Mouse (Mus musculus): Measurements from ENCODE around the gene Lum. TPM values are rescaled to one million over a fixed set of nuclear protein-coding genes. Genes with fewer than 3 reads are reported as not detected.

Gene Lum
- polyA plus RNA-seq, 1 experiment from 2014 or later: 15.4 TPM

DNA sequence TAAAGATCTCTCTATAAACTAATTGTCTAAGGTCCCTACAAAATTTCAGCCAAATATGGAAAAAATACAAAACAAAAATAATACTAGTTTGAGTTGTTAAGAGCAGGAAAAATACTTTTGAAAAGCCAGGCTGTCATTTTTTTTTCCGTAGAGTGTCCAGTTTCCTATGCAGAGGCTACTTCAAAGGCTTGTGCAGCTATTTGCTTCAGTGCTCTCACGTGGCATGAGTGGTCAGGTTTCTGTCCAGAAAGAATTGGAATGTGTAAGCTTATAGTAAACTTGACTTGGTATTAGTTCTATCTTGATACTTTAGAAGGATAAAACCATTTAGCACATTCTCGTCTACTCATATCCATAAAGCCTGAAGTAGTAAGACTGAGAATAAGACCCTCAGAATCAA, 26.8 kb downstream of the Lum start:
- H3K4me1 ChIP-seq: no peaks in the 10 kb centered on the region
- H3K9ac ChIP-seq: no peak overlapping the region
- no peaks in the 10 kb centered on the region for H3K27me3 ChIP-seq (replicated peaks)
- no peak for ATAC-seq (replicated peaks)
- H3K36me3 ChIP-seq (replicated peaks): no peaks in the 10 kb centered on the region
- 69% methylated on average over 3 of the region's 3 CpGs for WGBS
- no peak overlapping the region for H3K4me2 ChIP-seq
- H3K4me3 ChIP-seq: no peak overlapping the region
- no peaks in the 10 kb centered on the region for H3K9me3 ChIP-seq
- no peak overlapping the region for H3K27ac ChIP-seq

DNA sequence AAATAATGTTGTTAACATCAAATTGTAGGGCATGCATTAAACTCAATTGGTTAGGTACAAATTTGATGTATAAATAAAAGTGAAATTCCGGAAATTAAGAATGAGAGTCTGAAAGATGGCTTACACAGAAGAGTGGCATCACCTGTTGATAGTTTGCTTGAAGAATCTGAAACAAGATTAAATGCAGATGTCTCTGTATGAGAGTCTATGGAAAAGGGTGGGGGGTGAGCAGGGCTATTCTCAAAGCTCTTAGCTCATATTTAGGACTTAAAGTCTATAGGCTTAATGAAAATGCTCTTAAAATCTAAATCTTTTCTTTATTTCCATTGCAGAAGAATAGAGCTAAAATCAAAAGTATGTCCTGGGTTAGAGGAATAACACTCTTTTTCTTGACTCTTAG, 30.8 kb downstream of the Lum start:
- WGBS: 79% methylated on average over 1 of the region's 1 CpGs

DNA sequence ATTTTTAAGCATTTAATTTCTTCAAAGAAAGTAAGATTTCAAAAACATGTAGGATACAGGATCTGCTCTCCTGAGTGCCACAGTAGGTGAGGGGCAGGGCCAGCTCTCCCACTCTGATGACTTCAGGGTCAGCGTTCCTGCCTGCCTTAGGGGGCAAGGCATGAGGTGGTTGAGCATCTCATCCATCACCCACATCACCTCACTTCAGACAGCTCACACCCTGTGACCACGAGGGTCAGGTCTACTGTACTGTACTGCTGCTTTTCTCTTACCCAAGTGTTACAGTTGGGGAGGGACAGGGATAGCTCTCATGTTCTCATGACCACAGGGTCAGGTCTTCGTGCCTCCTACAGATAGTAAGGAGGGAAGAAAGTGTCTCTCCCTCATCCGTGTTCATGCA, 36.8 kb downstream of the Lum start:
- Histone ChIP-seq H3K36me3 (replicated peaks) (no peaks in the 10 kb centered on the region), H3K9me3 (no peaks in the 10 kb centered on the region), H3K4me1 (no peaks in the 10 kb centered on the region), H3K9ac (no peak overlapping the region), H3K4me3 (no peak overlapping the region), H3K27me3 (replicated peaks) (no peaks in the 10 kb centered on the region), H3K27ac (no peak overlapping the region), H3K4me2 (no peak overlapping the region)
- WGBS: 90% methylated on average over 4 of the region's 4 CpGs
- ATAC-seq (replicated peaks): no peak

More for the DNA sequence above, 30.8 kb downstream of the Lum start:
- Histone ChIP-seq H3K4me2 (no peak overlapping the region), H3K9me3 (no peaks in the 10 kb centered on the region), H3K27ac (no peak overlapping the region), H3K27me3 (replicated peaks) (no peaks in the 10 kb centered on the region), H3K4me3 (no peak overlapping the region), H3K36me3 (replicated peaks) (no peaks in the 10 kb centered on the region), H3K9ac (no peak overlapping the region), H3K4me1 (no peaks in the 10 kb centered on the region)
- ATAC-seq (replicated peaks): no peak

DNA sequence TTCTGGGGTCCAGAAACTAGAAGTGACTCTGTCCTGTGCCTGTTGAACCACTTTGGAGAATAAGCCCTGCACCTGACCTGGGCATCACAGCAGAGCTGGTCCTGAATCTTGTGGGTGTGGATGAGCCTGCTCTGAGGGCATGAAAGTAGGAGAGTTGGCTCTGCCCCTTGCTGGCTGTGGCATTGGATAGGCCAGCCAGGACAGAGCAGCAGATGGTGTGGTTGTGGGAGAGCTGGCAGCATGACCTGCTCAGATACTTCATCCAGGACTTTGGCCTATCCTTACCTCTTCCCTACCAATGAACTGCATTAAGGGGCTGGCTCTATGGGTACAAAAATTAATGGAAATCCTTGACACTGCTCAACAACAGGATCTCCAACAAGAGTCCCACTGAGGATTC, 38.3 kb downstream of the Lum start:
- H3K4me1 ChIP-seq: no peaks in the 10 kb centered on the region
- H3K4me3 ChIP-seq: no peak overlapping the region
- H3K9me3 ChIP-seq: no peaks in the 10 kb centered on the region
- H3K9ac ChIP-seq: no peak overlapping the region
- no peak for ATAC-seq (replicated peaks)
- H3K27me3 ChIP-seq (replicated peaks): no peaks in the 10 kb centered on the region
- no peak overlapping the region for H3K27ac ChIP-seq
- no peaks in the 10 kb centered on the region for H3K36me3 ChIP-seq (replicated peaks)
- H3K4me2 ChIP-seq: no peak overlapping the region

DNA sequence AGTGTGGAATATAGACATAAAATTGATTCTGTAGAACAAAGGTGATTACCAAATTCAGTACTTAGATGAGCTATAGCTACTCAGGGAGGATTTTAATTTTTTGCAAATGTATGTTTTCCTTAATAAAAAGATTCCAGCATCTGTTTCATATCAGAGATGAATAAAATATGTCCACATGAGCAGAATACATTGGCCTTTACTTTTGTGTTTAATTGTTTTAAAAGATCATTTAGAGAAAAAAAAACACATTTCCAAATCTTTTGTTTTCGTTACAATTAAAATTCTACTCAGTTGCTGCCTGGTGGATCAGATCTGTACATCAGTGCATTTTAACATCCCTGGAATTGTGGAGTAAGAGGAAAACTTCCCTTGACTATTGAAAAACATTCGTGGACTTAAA, 41.7 kb downstream of the Lum start, which contains the start of gene Kera:
Gene Kera (plus strand): TSS at position 301 of the 400 bp plus-strand sequence.
- H3K4me1 ChIP-seq: no peaks in the 10 kb centered on the region
- 78% methylated on average over 2 of the region's 2 CpGs for WGBS
- no peak for ATAC-seq (replicated peaks)
- H3K9ac ChIP-seq: no peak within 1 kb of the TSS
- no peaks in the 10 kb centered on the region for H3K9me3 ChIP-seq
- no peak within 1 kb of the TSS for H3K27ac ChIP-seq
- no peaks in the 10 kb centered on the region for H3K27me3 ChIP-seq (replicated peaks)
- H3K4me2 ChIP-seq: no peak within 1 kb of the TSS
- no peak within 1 kb of the TSS for H3K4me3 ChIP-seq
- no peaks in the 10 kb centered on the region for H3K36me3 ChIP-seq (replicated peaks)

Other genes starting within 250 kb of the Lum start
- gene Dcn, start 85.5 kb upstream of the Lum start, polyA plus RNA-seq (2015; fragmentation: Nextera tagmentation; extraction: Ambion mirVana): 62.4 and 74.8 TPM in 2 replicates
- 0.35 TPM in 1 of 2 replicates, not detected in the other for gene Kera, start 41.8 kb downstream of the Lum start, polyA plus RNA-seq (2015; fragmentation: Nextera tagmentation; extraction: Ambion mirVana)
- 0.24 and 0.50 TPM in 2 replicates for gene Epyc, start 78.9 kb downstream of the Lum start, polyA plus RNA-seq (2015; fragmentation: Nextera tagmentation; extraction: Ambion mirVana)
- not detected in 2 replicates for gene Ccer1, start 127.9 kb downstream of the Lum start, polyA plus RNA-seq (2015; fragmentation: Nextera tagmentation; extraction: Ambion mirVana)
- gene C030005K15Rik, start 161.6 kb downstream of the Lum start, polyA plus RNA-seq (2015; fragmentation: Nextera tagmentation; extraction: Ambion mirVana): not detected in 2 replicates

All from midbrain, embryonic 15.5 days (tissue).